Mouse (Mus musculus): Measurements from ENCODE around the gene Sbsn. TPM values are rescaled to one million over a fixed set of nuclear protein-coding genes. Genes with fewer than 3 reads are reported as not detected.

Gene Sbsn
- polyA plus RNA-seq, 1 experiment from 2014 or later, result 438 TPM

GRCm38 (mm10) chr7:30804026-30804715, 52.9 kb downstream of the Sbsn start:
- H3K9ac ChIP-seq (ENCODE audit: low read length), result no peak overlapping the region
- no peaks in the 10 kb centered on the region for H3K36me3 ChIP-seq (ENCODE audit: control insufficient read depth, insufficient read depth, low read length)
- peak overlapping the region; percentile 83 for H3K27ac ChIP-seq (replicated peaks)
- H3K4me3 ChIP-seq (ENCODE audit: low read depth, low read length), result no peak overlapping the region
- WGBS, result 61% methylated on average over 9 of the region's 9 CpGs
- DNase-seq (ENCODE audit: low spot score) (peak; percentile 82), ATAC-seq (ENCODE audit: low FRiP score, low TSS enrichment) (peak; percentile 97)
- H3K27me3 ChIP-seq (ENCODE audit: control insufficient read depth, insufficient read depth, low read length), result no peaks in the 10 kb centered on the region
- no peaks in the 10 kb centered on the region for H3K4me1 ChIP-seq (replicated peaks; ENCODE audit: control insufficient read depth, insufficient read depth)
- TF ChIP-seq CTCF (IDR thresholded peaks at IDR 0.05; ENCODE audit: low read depth), result peak; percentile 35
- peak; percentile 37 for TF ChIP-seq EP300 (optimal IDR thresholded peaks at IDR 0.05)
- no peak overlapping the region for H3K4me2 ChIP-seq (replicated peaks; ENCODE audit: low read depth)
- 0 out of 2 replicates have a peak, but pooled peaks cover 2% of the 10 kb centered on the region for H3K9me3 ChIP-seq (ENCODE audit: control insufficient read depth, low read length)

Other genes with a start within 250 kb of the Sbsn start
- gene Arhgap33, start 216.4 kb upstream of the Sbsn start, polyA plus RNA-seq (2015; fragmentation: Nextera tagmentation; extraction: Ambion mirVana), result 1.5 and 1.6 TPM in 2 replicates
- 66.4 and 75.7 TPM in 2 replicates for gene Hspb6, start 199.3 kb upstream of the Sbsn start, polyA plus RNA-seq (2015; fragmentation: Nextera tagmentation; extraction: Ambion mirVana)
- gene Proser3, start 199.2 kb upstream of the Sbsn start, polyA plus RNA-seq (2015; fragmentation: Nextera tagmentation; extraction: Ambion mirVana), result 2.2 and 2.3 TPM in 2 replicates
- 30.2 and 30.9 TPM in 2 replicates for gene Lin37, start 191.6 kb upstream of the Sbsn start, polyA plus RNA-seq (2015; fragmentation: Nextera tagmentation; extraction: Ambion mirVana)
- gene U2af1l4, start 188.2 kb upstream of the Sbsn start, polyA plus RNA-seq (2015; fragmentation: Nextera tagmentation; extraction: Ambion mirVana), result 60.5 and 63.9 TPM in 2 replicates
- gene Gm49396, start 188.1 kb upstream of the Sbsn start, polyA plus RNA-seq (2015; fragmentation: Nextera tagmentation; extraction: Ambion mirVana), result 2.5 and 2.6 TPM in 2 replicates
- gene Psenen, start 187.8 kb upstream of the Sbsn start, polyA plus RNA-seq (2015; fragmentation: Nextera tagmentation; extraction: Ambion mirVana), result 185 and 197 TPM in 2 replicates
- 1.3 and 1.4 TPM in 2 replicates for gene Igflr1, start 186.0 kb upstream of the Sbsn start, polyA plus RNA-seq (2015; fragmentation: Nextera tagmentation; extraction: Ambion mirVana)
- 3.3 and 3.7 TPM in 2 replicates for gene Kmt2b, start 162.7 kb upstream of the Sbsn start, polyA plus RNA-seq (2015; fragmentation: Nextera tagmentation; extraction: Ambion mirVana)
- 1.6 and 1.8 TPM in 2 replicates for gene Zbtb32, start 152.6 kb upstream of the Sbsn start, polyA plus RNA-seq (2015; fragmentation: Nextera tagmentation; extraction: Ambion mirVana)
- gene Upk1a, start 138.6 kb upstream of the Sbsn start, polyA plus RNA-seq (2015; fragmentation: Nextera tagmentation; extraction: Ambion mirVana), result 0.71 and 0.92 TPM in 2 replicates
- 1,340 and 1,422 TPM in 2 replicates for gene Cox6b1, start 125.3 kb upstream of the Sbsn start, polyA plus RNA-seq (2015; fragmentation: Nextera tagmentation; extraction: Ambion mirVana)
- not detected in 2 replicates for gene Etv2, start 115.6 kb upstream of the Sbsn start, polyA plus RNA-seq (2015; fragmentation: Nextera tagmentation; extraction: Ambion mirVana)
- gene Rbm42, start 101.2 kb upstream of the Sbsn start, polyA plus RNA-seq (2015; fragmentation: Nextera tagmentation; extraction: Ambion mirVana), result 88.1 and 93.2 TPM in 2 replicates
- 10.8 and 11.7 TPM in 2 replicates for gene Haus5, start 86.5 kb upstream of the Sbsn start, polyA plus RNA-seq (2015; fragmentation: Nextera tagmentation; extraction: Ambion mirVana)
- gene Pmis2, start 79.9 kb upstream of the Sbsn start, polyA plus RNA-seq (2015; fragmentation: Nextera tagmentation; extraction: Ambion mirVana), result 0.21 TPM in 1 of 2 replicates, not detected in the other
- gene 2200002J24Rik, start 52.5 kb upstream of the Sbsn start, polyA plus RNA-seq (2015; fragmentation: Nextera tagmentation; extraction: Ambion mirVana), result 54.4 and 61.2 TPM in 2 replicates
- 601 and 695 TPM in 2 replicates for gene Atp4a, start 39.3 kb upstream of the Sbsn start, polyA plus RNA-seq (2015; fragmentation: Nextera tagmentation; extraction: Ambion mirVana)
- gene Tmem147, start 21.9 kb upstream of the Sbsn start, polyA plus RNA-seq (2015; fragmentation: Nextera tagmentation; extraction: Ambion mirVana), result 210 and 221 TPM in 2 replicates
- gene Gapdhs, start 7.8 kb upstream of the Sbsn start, polyA plus RNA-seq (2015; fragmentation: Nextera tagmentation; extraction: Ambion mirVana), result 0.27 and 0.30 TPM in 2 replicates
- 1,959 and 2,038 TPM in 2 replicates for gene Dmkn, start 12.3 kb downstream of the Sbsn start, polyA plus RNA-seq (2015; fragmentation: Nextera tagmentation; extraction: Ambion mirVana)
- gene Krtdap, start 36.4 kb downstream of the Sbsn start, polyA plus RNA-seq (2015; fragmentation: Nextera tagmentation; extraction: Ambion mirVana), result 12,744 and 13,054 TPM in 2 replicates
- 1.7 TPM in 2 replicates for gene Ffar2, start 72.3 kb downstream of the Sbsn start, polyA plus RNA-seq (2015; fragmentation: Nextera tagmentation; extraction: Ambion mirVana)
- 0.22 and 0.30 TPM in 2 replicates for gene Ffar3, start 104.7 kb downstream of the Sbsn start, polyA plus RNA-seq (2015; fragmentation: Nextera tagmentation; extraction: Ambion mirVana)
- 0.04 and 0.06 TPM in 2 replicates for gene Ffar1, start 110.1 kb downstream of the Sbsn start, polyA plus RNA-seq (2015; fragmentation: Nextera tagmentation; extraction: Ambion mirVana)
- 0.05 and 0.07 TPM in 2 replicates for gene Cd22, start 128.9 kb downstream of the Sbsn start, polyA plus RNA-seq (2015; fragmentation: Nextera tagmentation; extraction: Ambion mirVana)
- gene Mag, start 163.4 kb downstream of the Sbsn start, polyA plus RNA-seq (2015; fragmentation: Nextera tagmentation; extraction: Ambion mirVana), result 0.33 and 0.36 TPM in 2 replicates
- gene Hamp2, start 173.2 kb downstream of the Sbsn start, polyA plus RNA-seq (2015; fragmentation: Nextera tagmentation; extraction: Ambion mirVana), result 0.52 and 0.54 TPM in 2 replicates
- gene Hamp, start 192.6 kb downstream of the Sbsn start, polyA plus RNA-seq (2015; fragmentation: Nextera tagmentation; extraction: Ambion mirVana), result 0.45 and 1.6 TPM in 2 replicates
- gene Usf2, start 205.3 kb downstream of the Sbsn start, polyA plus RNA-seq (2015; fragmentation: Nextera tagmentation; extraction: Ambion mirVana), result 12.0 and 14.2 TPM in 2 replicates
- 101 and 111 TPM in 2 replicates for gene Lsr, start 222.0 kb downstream of the Sbsn start, polyA plus RNA-seq (2015; fragmentation: Nextera tagmentation; extraction: Ambion mirVana)
- 5.3 and 5.7 TPM in 2 replicates for gene Fam187b, start 222.3 kb downstream of the Sbsn start, polyA plus RNA-seq (2015; fragmentation: Nextera tagmentation; extraction: Ambion mirVana)